Mouse (Mus musculus) lung, postnatal 10 days (tissue): ENCODE measurements around the gene Mtif3.

Experiments used
- DNase-seq: peaks from one replicate; pipeline ENCODE4 v3.0.0; 2021

Gene Mtif3

DNA sequence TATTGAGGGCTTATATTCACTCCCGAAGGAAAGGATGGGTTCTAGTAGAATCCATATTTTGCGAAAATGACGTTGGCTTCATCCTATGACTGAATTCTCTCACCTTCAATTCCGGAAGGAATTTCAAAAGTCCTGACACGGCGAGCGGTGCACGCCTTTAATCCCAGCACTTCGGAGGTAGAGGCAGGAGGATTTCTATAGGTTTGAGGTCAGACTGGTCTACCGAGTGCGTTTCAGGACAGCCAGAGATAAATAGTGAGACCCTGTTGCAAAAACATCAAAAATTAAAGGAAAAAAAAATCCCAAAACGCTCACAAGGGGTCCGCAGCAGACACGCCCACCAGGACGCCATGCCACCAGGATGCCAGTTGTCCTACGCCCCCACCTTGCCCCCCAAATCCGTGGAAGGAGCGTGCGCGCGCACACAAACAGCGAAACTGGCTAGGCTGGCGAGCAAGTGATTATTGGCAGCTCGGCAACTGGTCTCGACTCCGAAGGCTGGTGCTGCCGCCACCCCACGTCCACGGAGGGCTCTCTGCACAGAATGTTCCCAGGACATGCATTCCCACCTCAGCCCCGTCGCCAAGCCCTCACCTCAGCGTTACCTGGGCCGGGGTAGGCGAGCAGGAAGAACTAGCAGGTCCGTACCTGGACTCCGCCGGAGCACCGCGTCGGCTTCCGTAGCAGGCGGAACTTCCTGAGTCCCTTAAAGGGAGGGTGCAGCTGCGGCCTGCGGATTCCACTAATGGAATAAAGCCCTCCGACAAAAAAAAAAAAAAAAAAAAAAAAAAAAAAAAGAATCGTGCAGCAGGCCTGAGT lies at the start of gene Mtif3:
Gene Mtif3 (minus strand): TSS at position 683 of the 819 bp plus-strand sequence.
- peak; percentile 87 for DNase-seq

DNA sequence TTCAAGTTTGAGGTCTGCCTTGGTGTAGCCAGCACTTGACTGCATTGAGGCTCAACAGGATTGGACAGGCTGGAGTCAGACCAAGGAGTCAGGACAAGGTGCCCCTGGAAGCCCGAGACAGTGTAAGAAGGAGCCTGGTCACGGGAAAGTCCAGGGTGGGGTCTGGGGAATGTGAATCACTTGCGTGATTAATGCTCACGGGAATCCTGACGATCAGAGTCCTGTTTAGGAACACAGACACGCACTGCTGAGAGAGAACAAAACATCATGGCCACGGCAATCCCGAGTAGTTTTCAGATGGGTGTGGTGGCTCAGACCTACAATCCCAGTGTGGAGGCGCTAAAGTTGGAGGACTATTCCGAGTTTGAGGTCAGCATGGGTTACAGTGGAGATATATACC lies 47.7 kb upstream of the Mtif3 start:
- DNase-seq: no peak

DNA sequence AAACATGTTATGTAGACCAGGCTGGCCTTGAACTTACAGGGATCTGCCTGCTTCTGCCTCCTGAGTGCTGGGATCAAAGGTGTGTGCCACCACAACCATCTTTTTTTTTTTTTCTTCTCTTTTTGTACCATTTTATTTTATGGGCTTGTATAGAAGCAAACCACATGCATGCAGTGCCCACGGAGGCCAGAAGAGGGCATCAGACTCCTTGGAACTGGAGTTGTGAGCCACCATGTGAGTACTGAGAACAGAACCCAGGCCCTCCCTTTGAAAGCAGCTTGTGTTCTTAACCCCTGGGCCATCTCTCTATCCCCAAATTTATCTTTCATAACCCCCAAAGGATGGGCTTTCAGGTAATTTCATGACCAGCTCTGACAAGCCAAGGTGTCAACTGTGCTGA lies 39.7 kb upstream of the Mtif3 start:
- no peak for DNase-seq

- DNase-seq: no peak
Measured at GRCm38 (mm10) chr5:147001312-147001711, 37.7 kb upstream of the Mtif3 start.

GRCm38 (mm10) chr5:146998802-146999201 lies 35.2 kb upstream of the Mtif3 start:
- no peak for DNase-seq

GRCm38 (mm10) chr5:146996812-146997211 lies 33.2 kb upstream of the Mtif3 start:
- no peak for DNase-seq

- no peak for DNase-seq
Measured at GRCm38 (mm10) chr5:146994973-146995372, 31.4 kb upstream of the Mtif3 start.

- peak; percentile 47 for DNase-seq
Measured at GRCm38 (mm10) chr5:146993509-146993908, 29.9 kb upstream of the Mtif3 start.

- DNase-seq: no peak
Measured at GRCm38 (mm10) chr5:146989051-146989450, 25.5 kb upstream of the Mtif3 start.

GRCm38 (mm10) chr5:146987588-146987987 lies 24.0 kb upstream of the Mtif3 start:
- DNase-seq: no peak

DNA sequence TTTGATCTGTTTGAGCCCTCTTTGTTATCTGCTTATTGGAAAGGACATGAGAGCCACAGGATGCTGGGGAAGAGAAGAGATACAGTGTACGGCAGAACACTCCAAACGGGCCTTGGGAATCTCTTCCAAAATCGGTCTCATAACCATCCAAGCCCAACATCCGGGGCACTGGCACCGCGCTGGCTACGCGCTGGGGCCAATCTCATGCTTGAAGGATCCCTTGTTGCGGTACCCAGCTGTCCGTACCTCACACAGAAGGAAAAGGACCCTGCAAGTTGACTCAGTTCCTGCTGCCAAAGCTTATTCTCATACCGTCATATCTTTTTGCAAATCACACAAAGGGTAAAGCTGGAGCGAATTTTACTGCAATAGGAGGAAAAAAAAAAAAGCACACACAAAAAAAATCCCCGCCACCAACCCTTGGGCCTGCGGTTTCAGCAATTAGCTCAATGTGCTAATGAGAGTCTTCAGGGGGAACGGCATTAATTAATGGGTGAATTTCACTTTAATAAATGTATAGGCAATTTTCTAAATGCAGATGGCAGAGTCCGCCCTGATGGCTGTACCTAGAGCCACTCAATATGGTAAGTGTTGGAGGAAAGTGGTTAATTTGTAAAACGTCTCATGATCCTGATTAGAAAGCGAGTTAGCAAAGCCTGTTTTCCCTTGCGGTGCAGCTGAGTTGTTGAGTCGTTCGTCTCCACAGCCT lies 22.3 kb upstream of the Mtif3 start:
- DNase-seq: no peak

DNA sequence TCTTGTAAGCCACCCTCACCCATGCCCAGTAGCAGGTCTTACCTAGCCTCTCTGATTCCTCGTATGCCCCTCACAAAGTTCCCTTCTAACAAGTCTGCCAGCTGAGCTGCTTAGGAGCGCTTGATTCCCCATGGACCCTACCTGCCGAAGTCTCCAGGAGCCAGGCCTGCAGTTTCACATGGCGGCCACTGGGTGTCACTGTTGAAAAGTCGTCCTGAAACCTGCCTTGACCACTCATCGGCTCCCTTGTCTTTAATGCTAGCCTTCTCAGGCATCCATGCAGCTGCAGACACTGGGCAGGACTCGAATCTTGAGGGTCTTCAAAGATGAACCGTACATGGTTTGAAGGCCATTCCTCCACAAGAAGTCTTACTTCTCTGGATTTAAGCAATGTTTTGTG lies 19.6 kb upstream of the Mtif3 start:
- DNase-seq: peak; percentile 69

- no peak for DNase-seq
Measured at GRCm38 (mm10) chr5:146981376-146981775, 17.8 kb upstream of the Mtif3 start.

GRCm38 (mm10) chr5:146974781-146975123 lies 11.2 kb upstream of the Mtif3 start:
- peak; percentile 32 for DNase-seq

- DNase-seq: peak; percentile 46
Measured at GRCm38 (mm10) chr5:146973858-146974780, 10.5 kb upstream of the Mtif3 start.

GRCm38 (mm10) chr5:146973353-146973752 lies 9.8 kb upstream of the Mtif3 start:
- no peak for DNase-seq

GRCm38 (mm10) chr5:146971776-146972561 lies 8.4 kb upstream of the Mtif3 start:
- DNase-seq: peak; percentile 59

DNA sequence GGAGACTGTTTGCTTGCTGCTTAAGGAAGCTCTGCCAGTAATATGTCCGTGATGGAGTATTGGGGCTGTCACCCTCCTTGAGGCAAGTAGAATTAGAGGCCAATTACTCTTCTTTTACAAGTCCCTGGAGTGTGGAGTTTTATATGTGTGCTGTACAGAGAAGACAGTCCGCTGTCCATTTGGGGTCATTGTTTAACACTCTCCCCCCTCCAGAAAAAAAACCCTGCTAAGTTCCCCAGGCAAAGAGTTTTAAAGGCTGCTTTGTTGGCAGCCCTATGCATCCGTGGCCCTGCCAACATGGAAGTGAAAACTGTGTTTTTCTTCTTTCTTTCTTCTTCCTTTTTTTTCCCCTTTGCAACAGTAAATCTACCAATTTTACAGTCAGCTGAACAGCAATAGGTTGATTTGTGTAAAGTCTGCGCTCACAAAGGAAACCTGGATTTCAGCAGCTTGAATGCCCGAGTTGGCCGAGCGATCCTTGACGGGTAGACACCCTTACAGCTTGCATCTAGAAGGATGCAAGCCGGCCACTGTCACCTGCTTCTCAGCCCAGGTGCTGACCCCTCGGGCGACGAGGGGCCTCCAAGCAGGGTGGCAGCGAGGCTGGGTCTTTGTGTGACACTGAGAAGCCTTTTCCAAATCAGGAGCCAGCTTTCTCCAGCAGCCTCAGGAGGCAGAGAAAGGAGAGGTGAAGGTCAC lies 5.2 kb upstream of the Mtif3 start:
- no peak for DNase-seq

GRCm38 (mm10) chr5:146963937-146964278 lies 308 bp upstream of the Mtif3 start:
- DNase-seq: no peak

DNA sequence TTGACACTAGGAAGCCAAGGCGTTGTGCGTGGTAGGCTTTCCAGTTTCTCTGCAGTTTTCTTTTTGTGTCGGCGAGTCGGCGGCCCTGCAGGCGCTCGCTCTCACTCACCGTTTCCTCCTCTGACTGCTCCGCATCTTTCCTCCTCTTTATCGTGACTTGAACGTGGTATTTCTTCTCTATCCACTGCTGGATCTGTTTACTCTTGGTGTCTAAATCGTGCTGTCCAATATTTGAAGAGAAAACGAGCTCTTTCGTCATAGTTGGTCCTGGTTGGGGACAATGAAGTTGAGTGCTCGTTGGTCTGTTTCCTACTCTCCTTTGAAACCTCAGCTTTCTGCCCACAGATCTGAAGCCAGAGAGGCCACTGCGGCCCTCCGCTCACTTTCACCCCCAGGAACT lies 6.9 kb downstream of the Mtif3 start:
- DNase-seq: no peak

DNA sequence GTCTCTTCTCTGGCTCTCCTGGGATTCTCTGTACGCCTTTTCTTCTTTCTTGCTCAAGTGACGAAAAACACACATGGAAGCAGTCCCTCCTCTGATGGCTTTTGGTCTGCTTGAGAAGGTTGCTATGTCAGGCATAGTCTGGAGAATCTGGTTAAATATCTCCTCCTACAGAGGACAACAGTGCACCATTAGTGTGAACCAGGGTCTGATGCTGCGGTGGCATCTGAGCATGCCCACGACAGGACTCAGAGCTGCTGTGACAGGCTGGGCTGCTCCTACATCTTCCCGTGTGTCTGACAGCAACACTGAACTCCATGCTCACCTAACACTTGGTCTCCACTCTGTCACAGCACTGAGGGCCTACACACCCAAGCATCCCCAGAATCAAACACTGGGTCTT lies 7.9 kb downstream of the Mtif3 start:
- no peak for DNase-seq

DNA sequence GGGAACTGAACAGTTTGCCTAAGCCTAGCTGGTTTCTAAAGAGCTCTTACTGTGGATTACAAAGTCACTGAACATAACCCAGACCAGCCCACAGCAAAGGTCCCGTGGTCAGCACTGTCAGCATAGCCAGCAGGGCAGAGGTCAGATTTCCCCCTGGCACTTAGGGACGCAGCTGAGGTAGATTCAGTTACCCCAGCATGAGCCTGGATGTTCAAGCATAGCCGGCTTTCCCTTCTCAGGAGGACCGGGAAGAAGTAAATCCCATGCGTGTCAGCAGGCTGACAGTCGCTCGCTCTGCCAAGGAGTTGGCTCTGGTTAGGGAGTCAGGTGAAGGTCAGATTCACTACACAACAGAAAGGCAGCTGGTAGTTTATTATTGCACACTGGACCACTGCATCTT lies 9.0 kb downstream of the Mtif3 start:
- DNase-seq: no peak
